Mouse (Mus musculus): Measurements from ENCODE around the gene Gm3448.

DNA sequence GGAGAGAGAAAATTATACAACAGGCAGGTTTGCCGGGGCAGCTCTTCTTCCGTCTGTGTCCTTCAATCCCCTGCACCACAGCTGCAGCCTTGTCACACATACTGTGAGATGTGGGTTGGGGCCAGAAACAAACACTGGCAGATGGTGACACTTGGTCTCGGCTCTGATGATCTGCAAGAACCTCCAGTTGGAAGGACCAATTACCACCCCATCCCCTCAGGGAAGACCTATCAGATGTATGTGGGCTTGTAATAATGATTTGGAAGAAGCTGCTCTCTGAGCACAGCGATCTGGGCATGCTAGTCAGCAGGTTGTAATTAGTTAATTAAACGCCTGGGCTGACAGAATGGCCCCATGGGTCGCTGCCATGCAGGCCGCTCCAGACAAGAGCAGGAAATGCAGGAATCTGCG, 47.3 kb upstream of the Gm3448 start:
- TF ChIP-seq POLR2A (IDR thresholded peaks at IDR 0.05; ENCODE audit: low read depth, low read length) (no peak), CTCF (IDR thresholded peaks at IDR 0.05; ENCODE audit: extremely low read depth, insufficient read length, insufficient replicate concordance, low read depth, low read length) (no peak)
